Mouse (Mus musculus) lung, postnatal 0 days (tissue): ENCODE measurements around the gene Ccdc54.

Experiments
- CTCF ChIP-seq: IDR thresholded peaks from 2 replicates; pipeline ENCODE4 v1.5.1; 2016; ENCODE audit warnings: antibody characterized with exemption, mild to moderate bottlenecking
- EP300 ChIP-seq: IDR thresholded peaks from 2 replicates; pipeline ENCODE4 v1.6.1; 2016; ENCODE audit warnings: antibody characterized with exemption, mild to moderate bottlenecking, control low read depth

- TF ChIP-seq EP300 (no peak), CTCF (no peak)
Measured at GRCm38 (mm10) chr16:50553828-50554227, 37.1 kb downstream of the Ccdc54 start.
